Mouse (Mus musculus) neural tube, embryonic 13.5 days (tissue): ENCODE data around the gene Sstr2. TPM values are rescaled to one million over a fixed set of nuclear protein-coding genes. Genes with fewer than 3 reads are reported as not detected.

Experiments
- polyA plus RNA-seq: library from polyadenylated mRNA; unstranded; fragments of >200 nt; fragmentation: Nextera tagmentation; extraction: Ambion mirVana; gene quantifications from 2 replicates; pipeline ENCODE4 v1.2.1, GENCODE M21; 2015

Gene Sstr2
- polyA plus RNA-seq, 1 experiment from 2014 or later, result 16.4 TPM

Other genes with a start within 250 kb of the Sstr2 start
- 33.9 and 36.8 TPM in 2 replicates for gene Cog1, start 29.8 kb downstream of the Sstr2 start, polyA plus RNA-seq
- 21.0 and 26.8 TPM in 2 replicates for gene Slc39a11, start 30.7 kb downstream of the Sstr2 start, polyA plus RNA-seq
- gene Fam104a, start 64.8 kb downstream of the Sstr2 start, polyA plus RNA-seq, result 40.8 and 43.3 TPM in 2 replicates
- 18.1 and 23.1 TPM in 2 replicates for gene D11Wsu47e, start 65.1 kb downstream of the Sstr2 start, polyA plus RNA-seq
- gene Cpsf4l, start 90.7 kb downstream of the Sstr2 start, polyA plus RNA-seq, result 0.36 and 0.85 TPM in 2 replicates
- gene Cdc42ep4, start 132.5 kb downstream of the Sstr2 start, polyA plus RNA-seq, result 54.6 and 58.9 TPM in 2 replicates